Mouse (Mus musculus): Measurements from ENCODE around the gene Trpm2. TPM values are rescaled to one million over a fixed set of nuclear protein-coding genes. Genes with fewer than 3 reads are reported as not detected.
"Not testable (repeated sequence)": the region's sequence is repeated elsewhere in the genome, so short reads cannot be mapped to it uniquely, and the experiment has no call there.

Trpm2 gene
- polyA plus RNA-seq, 1 experiment from 2014 or later = 1.4 TPM

GRCm38 (mm10) chr10:77975653-77976052, 5.3 kb upstream of the Trpm2 start:
- Histone ChIP-seq H3K27me3 (no peaks in the 10 kb centered on the region), H3K36me3 (0 out of 2 replicates have a peak, but pooled peaks cover 5% of the 10 kb centered on the region), H3K4me1 (peaks cover 11% of the 10 kb centered on the region), H3K4me2 (replicated peaks) (no peak overlapping the region), H3K9ac (no peak overlapping the region), H3K4me3 (no peak overlapping the region), H3K9me3 (replicated peaks) (no peaks in the 10 kb centered on the region), H3K27ac (no peak overlapping the region)
- 47% methylated on average over 4 of the region's 4 CpGs for whole genome bisulfite sequencing
- no peak for ATAC-seq (ENCODE audit: low FRiP score)

GRCm38 (mm10) chr10:77974811-77975210, 4.4 kb upstream of the Trpm2 start:
- Histone ChIP-seq H3K4me2 (replicated peaks) (no peak overlapping the region), H3K4me3 (no peak overlapping the region), H3K4me1 (peaks cover 12% of the 10 kb centered on the region), H3K27me3 (peaks cover 8% of the 10 kb centered on the region), H3K9ac (no peak overlapping the region), H3K27ac (no peak overlapping the region), H3K9me3 (replicated peaks) (no peaks in the 10 kb centered on the region), H3K36me3 (no peaks in the 10 kb centered on the region)
- 75% methylated on average over 5 of the region's 5 CpGs for whole genome bisulfite sequencing
- ATAC-seq (ENCODE audit: low FRiP score) = no peak

- Histone ChIP-seq H3K4me3 (no peak overlapping the region), H3K4me2 (replicated peaks) (no peak overlapping the region), H3K9me3 (replicated peaks) (no peaks in the 10 kb centered on the region), H3K36me3 (no peaks in the 10 kb centered on the region), H3K4me1 (peaks cover 12% of the 10 kb centered on the region), H3K9ac (no peak overlapping the region), H3K27ac (no peak overlapping the region), H3K27me3 (peaks cover 13% of the 10 kb centered on the region)
- ATAC-seq (ENCODE audit: low FRiP score) = no peak
- 72% methylated on average over 5 of the region's 5 CpGs for WGBS
Observed at GRCm38 (mm10) chr10:77974323-77974722, 4.0 kb upstream of the Trpm2 start.

GRCm38 (mm10) chr10:77971709-77972553, 1.6 kb upstream of the Trpm2 start:
- no peak overlapping the region for H3K4me2 ChIP-seq (replicated peaks)
- H3K36me3 ChIP-seq = no peaks in the 10 kb centered on the region
- no peak overlapping the region for H3K4me3 ChIP-seq
- peaks cover 10% of the 10 kb centered on the region; the same call in 1 of the 2 replicates for H3K4me1 ChIP-seq
- no peak overlapping the region for H3K9ac ChIP-seq
- H3K27ac ChIP-seq = no peak overlapping the region
- no peaks in the 10 kb centered on the region for H3K9me3 ChIP-seq (replicated peaks)
- no peak for ATAC-seq (ENCODE audit: low FRiP score)
- 56% methylated on average over 17 of the region's 17 CpGs for WGBS
- H3K27me3 ChIP-seq = peaks cover 30% of the 10 kb centered on the region

GRCm38 (mm10) chr10:77971191-77971590, 828 bp upstream of the Trpm2 start:
- 84% methylated on average over 10 of the region's 10 CpGs for whole genome bisulfite sequencing
- Histone ChIP-seq H3K4me1 (peaks cover 10% of the 10 kb centered on the region; the same call in 1 of the 2 replicates), H3K4me3 (no peak overlapping the region), H3K36me3 (no peaks in the 10 kb centered on the region), H3K27ac (no peak overlapping the region), H3K4me2 (replicated peaks) (no peak overlapping the region), H3K27me3 (peaks cover 30% of the 10 kb centered on the region), H3K9ac (no peak overlapping the region), H3K9me3 (replicated peaks) (no peaks in the 10 kb centered on the region)
- no peak for ATAC-seq (ENCODE audit: low FRiP score)

- H3K36me3 ChIP-seq = no peaks in the 10 kb centered on the region
- H3K9ac ChIP-seq = peak overlapping the region; percentile 62
- no peaks in the 10 kb centered on the region for H3K9me3 ChIP-seq (replicated peaks)
- H3K4me3 ChIP-seq = peak overlapping the region; percentile 36
- peaks cover 10% of the 10 kb centered on the region; the same call in 1 of the 2 replicates for H3K4me1 ChIP-seq
- peaks cover 30% of the 10 kb centered on the region for H3K27me3 ChIP-seq
- H3K4me2 ChIP-seq (replicated peaks) = peak overlapping the region; percentile 77
- no peak overlapping the region for H3K27ac ChIP-seq
- 0 out of 2 replicates have a peak, but pooled peaks have one; percentile 30 for ATAC-seq (ENCODE audit: low FRiP score)
- WGBS = 20% methylated on average over 8 of the region's 8 CpGs
Observed at GRCm38 (mm10) chr10:77969973-77970325, 414 bp downstream of the Trpm2 start.

- Histone ChIP-seq H3K27ac (no peak overlapping the region), H3K4me2 (replicated peaks) (peak overlapping the region; percentile 77), H3K4me3 (peak overlapping the region; percentile 36), H3K4me1 (peaks cover 10% of the 10 kb centered on the region; the same call in 1 of the 2 replicates), H3K9ac (peak overlapping the region; percentile 62), H3K27me3 (peaks cover 30% of the 10 kb centered on the region), H3K9me3 (replicated peaks) (no peaks in the 10 kb centered on the region), H3K36me3 (no peaks in the 10 kb centered on the region)
- ATAC-seq (ENCODE audit: low FRiP score) = peak; percentile 79
- 6% methylated on average over 26 of the region's 26 CpGs for WGBS
Observed at GRCm38 (mm10) chr10:77969274-77969972, 940 bp downstream of the Trpm2 start.

- Histone ChIP-seq H3K36me3 (no peaks in the 10 kb centered on the region), H3K27ac (no peak overlapping the region), H3K4me3 (no peak overlapping the region), H3K4me2 (replicated peaks) (no peak overlapping the region), H3K27me3 (peaks cover 13% of the 10 kb centered on the region), H3K9ac (no peak overlapping the region), H3K4me1 (peaks cover under 1% of the 10 kb centered on the region; the same call in 1 of the 2 replicates), H3K9me3 (replicated peaks) (no peaks in the 10 kb centered on the region)
- WGBS = 77% methylated on average over 6 of the region's 6 CpGs
- ATAC-seq (ENCODE audit: low FRiP score) = no peak
Observed at GRCm38 (mm10) chr10:77963971-77964370, 6.4 kb downstream of the Trpm2 start.

GRCm38 (mm10) chr10:77962725-77963124, 7.6 kb downstream of the Trpm2 start:
- Histone ChIP-seq H3K36me3 (no peaks in the 10 kb centered on the region), H3K9me3 (replicated peaks) (no peaks in the 10 kb centered on the region), H3K9ac (no peak overlapping the region), H3K4me2 (replicated peaks) (no peak overlapping the region), H3K27ac (no peak overlapping the region), H3K27me3 (peaks cover 2% of the 10 kb centered on the region; the same call in 1 of the 2 replicates), H3K4me3 (no peak overlapping the region), H3K4me1 (no peaks in the 10 kb centered on the region)
- WGBS = 84% methylated on average over 2 of the region's 2 CpGs
- no peak for ATAC-seq (ENCODE audit: low FRiP score)

- H3K27ac ChIP-seq; H3K9ac ChIP-seq; H3K9me3 ChIP-seq (replicated peaks); H3K4me3 ChIP-seq; ATAC-seq (ENCODE audit: low FRiP score); H3K4me1 ChIP-seq; H3K27me3 ChIP-seq; H3K4me2 ChIP-seq (replicated peaks); H3K36me3 ChIP-seq: not testable (repeated sequence)
- WGBS = 91% methylated on average over 10 of the region's 12 CpGs
Observed at GRCm38 (mm10) chr10:77950468-77950867, 19.9 kb downstream of the Trpm2 start.

GRCm38 (mm10) chr10:77939685-77940084, 30.7 kb downstream of the Trpm2 start:
- Histone ChIP-seq H3K27ac (no peak overlapping the region), H3K36me3 (no peaks in the 10 kb centered on the region), H3K4me2 (replicated peaks) (no peak overlapping the region), H3K4me1 (no peaks in the 10 kb centered on the region), H3K9me3 (replicated peaks) (no peaks in the 10 kb centered on the region), H3K9ac (no peak overlapping the region), H3K4me3 (no peak overlapping the region), H3K27me3 (no peaks in the 10 kb centered on the region)
- ATAC-seq (ENCODE audit: low FRiP score) = no peak
- 72% methylated on average over 2 of the region's 2 CpGs for WGBS

- Histone ChIP-seq H3K4me3 (no peak overlapping the region), H3K9me3 (replicated peaks) (no peaks in the 10 kb centered on the region), H3K27ac (no peak overlapping the region), H3K27me3 (no peaks in the 10 kb centered on the region), H3K9ac (no peak overlapping the region), H3K4me2 (replicated peaks) (no peak overlapping the region), H3K4me1 (no peaks in the 10 kb centered on the region), H3K36me3 (no peaks in the 10 kb centered on the region)
- 92% methylated on average over 10 of the region's 10 CpGs for WGBS
- no peak for ATAC-seq (ENCODE audit: low FRiP score)
Observed at GRCm38 (mm10) chr10:77927375-77927774, 43.0 kb downstream of the Trpm2 start.

Measured in hindbrain, embryonic 12.5 days (tissue).